Mouse (Mus musculus): ENCODE measurements around the gene Vmn1r231. TPM values are rescaled to one million over a fixed set of nuclear protein-coding genes. Genes with fewer than 3 reads are reported as not detected.

Vmn1r231 gene
- total and polyA plus RNA-seq, 2 experiments from 2014 or later = not detected

GRCm38 (mm10) chr17:20919614-20920013 is 14.7 kb upstream of the Vmn1r231 start, which contains the start of gene Vmn1r232:
Vmn1r232 (minus strand) TSS chr17:20919714.
- ATAC-seq (ENCODE audit: low FRiP score) = no peak
- Histone ChIP-seq H3K4me3 (ENCODE audit: low read depth, low read length) (no peak within 1 kb of the TSS), H3K4me1 (ENCODE audit: insufficient read depth, low read length) (no peaks in the 10 kb centered on the region), H3K4me2 (ENCODE audit: low read depth, low read length, poor library complexity, severe bottlenecking) (no peak within 1 kb of the TSS), H3K36me3 (ENCODE audit: insufficient read depth, low read length) (no peaks in the 10 kb centered on the region), H3K9ac (replicated peaks; ENCODE audit: low read length, poor library complexity, severe bottlenecking) (no peak within 1 kb of the TSS), H3K27ac (ENCODE audit: low read depth, low read length) (no peak within 1 kb of the TSS), H3K27me3 (ENCODE audit: insufficient read depth, low read length) (no peaks in the 10 kb centered on the region), H3K9me3 (ENCODE audit: low read length) (no peaks in the 10 kb centered on the region)
- TF ChIP-seq CTCF (IDR thresholded peaks at IDR 0.05) = no peak
- no peak for DNase-seq (ENCODE audit: low spot score)
- WGBS = 56% methylated on average over 1 of the region's 1 CpGs

- Histone ChIP-seq H3K4me2 (ENCODE audit: low read depth, low read length, poor library complexity, severe bottlenecking) (no peak within 1 kb of the TSS), H3K27ac (ENCODE audit: low read depth, low read length) (no peak within 1 kb of the TSS), H3K4me1 (ENCODE audit: insufficient read depth, low read length) (no peaks in the 10 kb centered on the region), H3K27me3 (ENCODE audit: insufficient read depth, low read length) (no peaks in the 10 kb centered on the region), H3K9ac (replicated peaks; ENCODE audit: low read length, poor library complexity, severe bottlenecking) (no peak within 1 kb of the TSS), H3K4me3 (ENCODE audit: low read depth, low read length) (no peak within 1 kb of the TSS), H3K36me3 (ENCODE audit: insufficient read depth, low read length) (no peaks in the 10 kb centered on the region), H3K9me3 (ENCODE audit: low read length) (peaks cover 4% of the 10 kb centered on the region; the same call in 1 of the 2 replicates)
- DNase-seq (ENCODE audit: low spot score) (no peak), ATAC-seq (ENCODE audit: low FRiP score) (no peak)
- TF ChIP-seq CTCF (IDR thresholded peaks at IDR 0.05) = no peak
- 12% methylated on average over 1 of the region's 1 CpGs for WGBS
Measured at GRCm38 (mm10) chr17:20840144-20840543, 64.7 kb downstream of the Vmn1r231 start, which contains the start of gene Vmn1r230. Vmn1r230 (plus strand) TSS chr17:20840444.

Other genes starting within 250 kb of the Vmn1r231 start
- gene Vmn1r226, start 222.2 kb downstream of the Vmn1r231 start, total RNA-seq (2014; rRNA removed) = not detected in 2 replicates
- not detected in 2 replicates for gene Vmn1r226, start 222.2 kb downstream of the Vmn1r231 start, polyA plus RNA-seq (2015; fragmentation: Nextera tagmentation; extraction: Ambion mirVana)
- not detected in 2 replicates for gene Vmn1r227, start 175.2 kb downstream of the Vmn1r231 start, total RNA-seq (2014; rRNA removed)
- gene Vmn1r227, start 175.2 kb downstream of the Vmn1r231 start, polyA plus RNA-seq (2015; fragmentation: Nextera tagmentation; extraction: Ambion mirVana) = not detected in 2 replicates
- gene Vmn1r228, start 118.9 kb downstream of the Vmn1r231 start, total RNA-seq (2014; rRNA removed) = not detected in 2 replicates
- gene Vmn1r228, start 118.9 kb downstream of the Vmn1r231 start, polyA plus RNA-seq (2015; fragmentation: Nextera tagmentation; extraction: Ambion mirVana) = not detected in 2 replicates
- not detected in 2 replicates for gene Vmn1r229, start 93.5 kb downstream of the Vmn1r231 start, total RNA-seq (2014; rRNA removed)
- not detected in 2 replicates for gene Vmn1r229, start 93.5 kb downstream of the Vmn1r231 start, polyA plus RNA-seq (2015; fragmentation: Nextera tagmentation; extraction: Ambion mirVana)
- gene Vmn1r230, start 64.6 kb downstream of the Vmn1r231 start, total RNA-seq (2014; rRNA removed) = not detected in 2 replicates
- gene Vmn1r230, start 64.6 kb downstream of the Vmn1r231 start, polyA plus RNA-seq (2015; fragmentation: Nextera tagmentation; extraction: Ambion mirVana) = not detected in 2 replicates
- not detected in 2 replicates for gene Vmn1r232, start 14.6 kb upstream of the Vmn1r231 start, total RNA-seq (2014; rRNA removed)
- not detected in 2 replicates for gene Vmn1r232, start 14.6 kb upstream of the Vmn1r231 start, polyA plus RNA-seq (2015; fragmentation: Nextera tagmentation; extraction: Ambion mirVana)
- gene Ppp2r1a, start 40.2 kb upstream of the Vmn1r231 start, total RNA-seq (2014; rRNA removed) = 749 and 792 TPM in 2 replicates
- 746 and 817 TPM in 2 replicates for gene Ppp2r1a, start 40.2 kb upstream of the Vmn1r231 start, polyA plus RNA-seq (2015; fragmentation: Nextera tagmentation; extraction: Ambion mirVana)
- gene Vmn1r233, start 91.4 kb upstream of the Vmn1r231 start, total RNA-seq (2014; rRNA removed) = not detected in 2 replicates
- gene Vmn1r233, start 91.4 kb upstream of the Vmn1r231 start, polyA plus RNA-seq (2015; fragmentation: Nextera tagmentation; extraction: Ambion mirVana) = not detected in 2 replicates
- gene Zfp160, start 103.8 kb upstream of the Vmn1r231 start, total RNA-seq (2014; rRNA removed) = 21.3 and 24.9 TPM in 2 replicates
- 12.0 and 12.2 TPM in 2 replicates for gene Zfp160, start 103.8 kb upstream of the Vmn1r231 start, polyA plus RNA-seq (2015; fragmentation: Nextera tagmentation; extraction: Ambion mirVana)